Mouse (Mus musculus): ENCODE measurements around the gene H2-D1. TPM values are rescaled to one million over a fixed set of nuclear protein-coding genes. Genes with fewer than 3 reads are reported as not detected.

Gene H2-D1
- total and polyA plus RNA-seq, 3 experiments, result 60.1 to 97.9 TPM; not detected in 1

DNA sequence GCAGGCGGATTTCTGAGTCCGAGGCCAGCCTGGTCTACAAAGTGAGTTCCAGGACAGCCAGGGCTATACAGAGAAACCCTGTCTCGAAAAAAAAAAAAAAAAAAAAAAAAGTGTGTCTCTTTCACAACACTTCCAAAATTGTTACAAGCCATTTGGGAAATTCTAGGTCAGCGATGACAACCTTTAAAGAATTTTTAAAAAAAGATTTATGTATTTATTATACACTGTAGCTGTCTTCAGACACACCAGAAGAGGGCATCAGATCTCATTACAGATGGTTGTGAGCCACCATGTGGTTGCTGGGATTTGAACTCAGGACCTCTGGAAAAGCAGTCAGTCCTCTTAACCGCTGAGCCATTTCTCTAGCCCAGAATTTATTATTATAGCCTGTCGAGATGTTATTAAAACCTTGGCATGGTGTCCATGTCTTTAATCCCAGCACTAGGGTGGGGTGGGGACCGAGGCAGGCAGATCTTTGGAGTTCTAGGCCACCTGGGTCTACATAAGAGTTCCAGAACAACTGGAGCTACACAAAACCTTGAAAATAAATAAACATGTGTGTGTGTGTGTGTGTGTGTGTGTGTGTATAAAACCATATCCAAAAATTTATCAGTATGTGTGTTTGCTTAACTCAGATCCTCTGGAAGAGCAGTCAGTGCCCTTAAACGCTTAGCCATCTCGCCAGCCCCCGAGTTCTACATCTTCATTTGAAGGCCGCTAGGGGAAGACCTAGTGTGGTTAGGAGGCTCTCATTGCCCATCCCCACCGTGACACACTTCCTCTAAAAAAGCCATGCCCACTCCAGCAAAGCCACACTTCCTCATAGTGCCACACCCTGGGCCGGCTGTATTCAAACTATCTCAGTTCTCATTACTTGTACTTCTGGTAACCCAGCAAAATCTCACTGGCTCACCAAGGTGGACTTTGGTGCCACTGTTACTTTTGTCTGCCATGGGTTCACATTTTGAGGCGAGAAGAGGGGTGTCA, 3.7 kb upstream of the H2-D1 start (continued):
- no peak for TF ChIP-seq NRF1 (IDR thresholded peaks at IDR 0.05; ENCODE audit: insufficient read depth, low read depth, low read length, poor library complexity, severe bottlenecking)
- TF ChIP-seq MAX (IDR thresholded peaks at IDR 0.05; ENCODE audit: low read length), result peak; percentile 89
- peak; percentile 85 for TF ChIP-seq NELFE (IDR thresholded peaks at IDR 0.05; ENCODE audit: low read depth, low read length)
- peak; percentile 95 for TF ChIP-seq ELF1 (IDR thresholded peaks at IDR 0.05; ENCODE audit: low read depth, low read length)
- TF ChIP-seq POLR2A (IDR thresholded peaks at IDR 0.05; ENCODE audit: control insufficient read depth in 1 of 2, insufficient read depth in 1 of 2, low read depth in 1 of 2, low read length in 2 of 2, poor library complexity in 1 of 2), result peak; percentile 67 to 88; a peak in 3 of 4 replicates
- no peak for TF ChIP-seq RAD21 (IDR thresholded peaks at IDR 0.05; ENCODE audit: low read depth, low read length)
- peak; percentile 87 for TF ChIP-seq HCFC1 (IDR thresholded peaks at IDR 0.05; ENCODE audit: low read depth, low read length)
- TF ChIP-seq GATA1 (IDR thresholded peaks at IDR 0.05; ENCODE audit: low read depth, low read length), result 0 out of 2 replicates have a peak, but pooled peaks have one; percentile 29
- TF ChIP-seq CHD2 (IDR thresholded peaks at IDR 0.05; ENCODE audit: low read length), result peak; percentile 43; the same call in 1 of the 2 replicates
- peak; percentile 80 for TF ChIP-seq TCF12 (IDR thresholded peaks at IDR 0.05; ENCODE audit: low read depth, low read length)
- peak; percentile 92 for TF ChIP-seq TBP (IDR thresholded peaks at IDR 0.05; ENCODE audit: low read depth, low read length)
- TF ChIP-seq BHLHE40 (IDR thresholded peaks at IDR 0.05; ENCODE audit: borderline replicate concordance, low read depth, low read length), result no peak; the same call in 1 of the 2 replicates
- peak; percentile 97 for TF ChIP-seq SIN3A (IDR thresholded peaks at IDR 0.05; ENCODE audit: low read length)
- no peak; the same call in 1 of the 2 replicates for TF ChIP-seq ZC3H11A (IDR thresholded peaks at IDR 0.05; ENCODE audit: low read depth, low read length)
- TF ChIP-seq KAT2A (conservative IDR thresholded peaks at IDR 0.05; ENCODE audit: low read depth, low read length), result peak; percentile 59
- no peak for TF ChIP-seq POLR2AphosphoS5 (IDR thresholded peaks at IDR 0.05; ENCODE audit: borderline replicate concordance, low read depth, low read length)
- TF ChIP-seq POLR2AphosphoS2 (IDR thresholded peaks at IDR 0.05; ENCODE audit: low read length), result peak; percentile 77

DNA sequence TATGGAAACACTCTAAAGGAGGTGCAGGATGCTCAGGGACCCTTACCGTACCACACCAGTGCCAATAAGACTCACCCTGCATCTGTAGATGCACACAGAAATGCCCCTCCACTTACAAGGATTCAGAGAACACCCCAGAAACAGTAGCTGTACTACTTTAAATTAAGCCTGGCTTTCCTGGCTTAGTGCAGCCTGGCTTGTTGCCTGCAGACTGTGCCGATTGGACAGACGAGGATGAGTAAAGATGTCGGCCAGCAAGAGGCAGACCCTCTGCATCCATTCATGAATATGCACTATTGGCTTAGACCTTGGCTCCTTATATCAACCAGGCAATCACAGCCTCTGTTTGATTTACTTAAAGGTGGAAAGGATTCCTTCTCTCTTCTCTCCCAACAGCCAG, 2.9 kb upstream of the H2-D1 start:
- peak overlapping the region; percentile 63 for H3K27ac ChIP-seq (ENCODE audit: control insufficient read depth, low read depth, low read length)
- peak overlapping the region; percentile 15 to 47; a peak in 2 of 4 replicates for H3K4me3 ChIP-seq (ENCODE audit: control insufficient read depth in 1 of 2, insufficient read depth in 1 of 2, low read depth in 2 of 2, low read length in 2 of 2)
- H3K27me3 ChIP-seq (ENCODE audit: control insufficient read depth in 1 of 2, insufficient read depth in 2 of 2, low read length in 2 of 2), result no peaks in the 10 kb centered on the region
- peaks cover 3% of the 10 kb centered on the region; the same call in 1 of the 2 replicates for H3K79me2 ChIP-seq (ENCODE audit: control insufficient read depth, insufficient read depth, low read length, poor library complexity)
- peaks cover 7 to 19% of the 10 kb centered on the region in 2 experiments for H3K4me1 ChIP-seq (ENCODE audit: control insufficient read depth in 1 of 2, insufficient read depth in 2 of 2, low read length in 2 of 2)
- H3K9me3 ChIP-seq (replicated peaks; ENCODE audit: insufficient read depth, low read length), result no peaks in the 10 kb centered on the region
- DNase-seq (ENCODE audit: low read depth, low spot score), result no peak
- peaks cover 0 to 8% of the 10 kb centered on the region in 2 experiments; a peak in 1 of 4 replicates for H3K36me3 ChIP-seq (ENCODE audit: control insufficient read depth in 1 of 2, insufficient read depth in 2 of 2, low read length in 2 of 2)
- peak overlapping the region; percentile 50 for H3K9ac ChIP-seq (ENCODE audit: control insufficient read depth, low read depth, low read length, poor library complexity, severe bottlenecking)
- no peak for TF ChIP-seq GATA1 (IDR thresholded peaks at IDR 0.05; ENCODE audit: low read depth, low read length)
- TF ChIP-seq MYB (IDR thresholded peaks at IDR 0.05; ENCODE audit: low read depth, low read length), result no peak
- TF ChIP-seq MAX (IDR thresholded peaks at IDR 0.05; ENCODE audit: low read length), result no peak
- TF ChIP-seq MAFK (IDR thresholded peaks at IDR 0.05; ENCODE audit: borderline replicate concordance, low read depth, low read length), result no peak
- TF ChIP-seq CHD2 (IDR thresholded peaks at IDR 0.05; ENCODE audit: low read length), result no peak
- no peak for TF ChIP-seq E2F4 (IDR thresholded peaks at IDR 0.05; ENCODE audit: borderline replicate concordance, low read depth, low read length)
- TF ChIP-seq MYC (IDR thresholded peaks at IDR 0.05; ENCODE audit: low read depth, low read length), result no peak
- no peak for TF ChIP-seq ZC3H11A (IDR thresholded peaks at IDR 0.05; ENCODE audit: low read depth, low read length)
- no peak for TF ChIP-seq MAZ (IDR thresholded peaks at IDR 0.05; ENCODE audit: low read depth, low read length)
- TF ChIP-seq ZMIZ1 (IDR thresholded peaks at IDR 0.05; ENCODE audit: low read depth, low read length), result no peak
- TF ChIP-seq EP300 (IDR thresholded peaks at IDR 0.05; ENCODE audit: low read depth in 1 of 2, low read length in 2 of 2), result no peak
- no peak for TF ChIP-seq HCFC1 (IDR thresholded peaks at IDR 0.05; ENCODE audit: low read depth, low read length)
- TF ChIP-seq BHLHE40 (IDR thresholded peaks at IDR 0.05; ENCODE audit: borderline replicate concordance, low read depth, low read length), result no peak
- no peak for TF ChIP-seq POLR2A (IDR thresholded peaks at IDR 0.05; ENCODE audit: control insufficient read depth in 1 of 2, insufficient read depth in 1 of 2, low read depth in 1 of 2, low read length in 2 of 2, poor library complexity in 1 of 2)
- TF ChIP-seq RAD21 (IDR thresholded peaks at IDR 0.05; ENCODE audit: low read depth, low read length), result no peak
- TF ChIP-seq KAT2A (conservative IDR thresholded peaks at IDR 0.05; ENCODE audit: low read depth, low read length), result no peak
- no peak for TF ChIP-seq POLR2AphosphoS5 (IDR thresholded peaks at IDR 0.05; ENCODE audit: borderline replicate concordance, low read depth, low read length)
- TF ChIP-seq TBP (IDR thresholded peaks at IDR 0.05; ENCODE audit: low read depth, low read length), result no peak
